Mouse (Mus musculus): ENCODE results near the gene Def8.
"Not testable (repeated sequence)": the region's sequence is repeated elsewhere in the genome, so short reads cannot be mapped to it uniquely, and the experiment has no call there.

Gene Def8

GRCm38 (mm10) chr8:123414997-123415696 lies 8.2 kb upstream of the Def8 start:
- not testable (repeated sequence) for DNase-seq

GRCm38 (mm10) chr8:123415967-123416943 lies 7.1 kb upstream of the Def8 start:
- DNase-seq, result no peak

GRCm38 (mm10) chr8:123416944-123417555 lies 6.3 kb upstream of the Def8 start:
- no peak for DNase-seq

GRCm38 (mm10) chr8:123419711-123420110 lies 3.6 kb upstream of the Def8 start:
- DNase-seq, result no peak

GRCm38 (mm10) chr8:123420525-123421281 lies 2.6 kb upstream of the Def8 start:
- DNase-seq, result no peak

- DNase-seq, result no peak
Observed at GRCm38 (mm10) chr8:123421325-123421724, 2.0 kb upstream of the Def8 start.

- DNase-seq, result no peak
Observed at GRCm38 (mm10) chr8:123422056-123422780, 1.1 kb upstream of the Def8 start.

GRCm38 (mm10) chr8:123422781-123423159 lies 557 bp upstream of the Def8 start:
- DNase-seq, result no peak

GRCm38 (mm10) chr8:123426511-123427509 lies 3.5 kb downstream of the Def8 start:
- DNase-seq, result no peak

- DNase-seq, result no peak
Observed at GRCm38 (mm10) chr8:123427639-123428275, 4.4 kb downstream of the Def8 start.

GRCm38 (mm10) chr8:123428343-123428893 lies 5.1 kb downstream of the Def8 start:
- DNase-seq, result no peak

- DNase-seq, result no peak
Observed at GRCm38 (mm10) chr8:123428939-123429721, 5.8 kb downstream of the Def8 start.

GRCm38 (mm10) chr8:123429722-123430013 lies 6.3 kb downstream of the Def8 start:
- not testable (repeated sequence) for DNase-seq

- DNase-seq, result not testable (repeated sequence)
Observed at GRCm38 (mm10) chr8:123430936-123431335, 7.6 kb downstream of the Def8 start.

GRCm38 (mm10) chr8:123431616-123432365 lies 8.5 kb downstream of the Def8 start:
- no peak for DNase-seq

- no peak for DNase-seq
Observed at GRCm38 (mm10) chr8:123432381-123432780, 9.1 kb downstream of the Def8 start.

- DNase-seq, result not testable (repeated sequence)
Observed at GRCm38 (mm10) chr8:123433241-123433974, 10.1 kb downstream of the Def8 start.

- no peak for DNase-seq
Observed at GRCm38 (mm10) chr8:123441788-123442187, 18.5 kb downstream of the Def8 start.

Measured in thymus, adult 18-20 months (tissue).